Comparison of ENCODE assay signal across 12 mouse cellular contexts in genomic region chr15:79506460-79506859, GRCm38 (mm10). TPM values are rescaled to one million over a fixed set of nuclear protein-coding genes. Genes with fewer than 3 reads are reported as not detected.
DNase-seq lines count a peak whose midpoint lies in the region; ATAC-seq and TF ChIP-seq lines count a peak whose summit lies in the region.
"Had no signal": no experiment of that assay in that cellular context is flagged by ENCODE, and none has a peak within 500 bp of the region (broad histone marks: within the 10 kb centered on the region; RNA-seq: fewer than 3 reads in every experiment).

No protein-coding gene starts in this region.

- H3K4me1 ChIP-seq in heart, embryonic 13.5 days = peaks cover 57% of the 10 kb centered on the region
- peaks cover 21% of the 10 kb centered on the region for H3K4me1 ChIP-seq in lung, embryonic 15.5 days
- H3K4me1 ChIP-seq in lung, adult 2 months (ENCODE audit: control insufficient read depth, insufficient read depth, low read length) = peaks cover 8% of the 10 kb centered on the region
- H3K4me1 ChIP-seq in hindbrain, embryonic 13.5 days (replicated peaks) = peaks cover 22% of the 10 kb centered on the region
- H3K4me1 ChIP-seq in neural tube, embryonic 14.5 days (ENCODE audit: control insufficient read depth, insufficient read depth, low read length) = peaks cover 13% of the 10 kb centered on the region

- ATAC-seq in heart, embryonic 13.5 days (ENCODE audit: extremely low read depth, insufficient number of reproducible peaks, low FRiP score, low TSS enrichment) = no peak
- no peak for ATAC-seq in lung, embryonic 15.5 days (ENCODE audit: borderline replicate concordance, extremely low read depth, low FRiP score, low TSS enrichment)
- ATAC-seq in hindbrain, embryonic 13.5 days (ENCODE audit: low FRiP score) = no peak
- no peak for ATAC-seq in neural tube, embryonic 14.5 days (ENCODE audit: low read depth)
- ATAC-seq: liver, embryonic 12.5 days had no signal

- H3K4me3 ChIP-seq in heart, embryonic 13.5 days = no peak overlapping the region
- H3K4me3 ChIP-seq in lung, embryonic 15.5 days = peak overlapping the region; percentile 61; the same call in 1 of the 2 replicates
- no peak overlapping the region for H3K4me3 ChIP-seq in lung, adult 2 months (replicated peaks; ENCODE audit: extremely low read depth, low read depth, low read length)
- H3K4me3 ChIP-seq in hindbrain, embryonic 13.5 days = peak overlapping the region; percentile 57; the same call in 1 of the 2 replicates
- no peak overlapping the region for H3K4me3 ChIP-seq in neural tube, embryonic 14.5 days (ENCODE audit: low read depth, low read length)

- no peak for TF ChIP-seq CTCF in lung, adult 2 months (IDR thresholded peaks at IDR 0.05; ENCODE audit: insufficient read depth, low read length)

- peaks cover 99% of the 10 kb centered on the region for H3K27me3 ChIP-seq in heart, embryonic 13.5 days (replicated peaks)
- peaks cover 98% of the 10 kb centered on the region for H3K27me3 ChIP-seq in lung, embryonic 15.5 days
- H3K27me3 ChIP-seq in hindbrain, embryonic 13.5 days = peaks cover 99% of the 10 kb centered on the region
- H3K27me3 ChIP-seq in neural tube, embryonic 14.5 days (ENCODE audit: control insufficient read depth, insufficient read depth, low read length) = peaks cover 56% of the 10 kb centered on the region

- H3K36me3 ChIP-seq in heart, embryonic 13.5 days = no peaks in the 10 kb centered on the region
- no peaks in the 10 kb centered on the region for H3K36me3 ChIP-seq in lung, embryonic 15.5 days
- no peaks in the 10 kb centered on the region for H3K36me3 ChIP-seq in hindbrain, embryonic 13.5 days
- H3K36me3 ChIP-seq in neural tube, embryonic 14.5 days (ENCODE audit: control insufficient read depth, insufficient read depth, low read length) = no peaks in the 10 kb centered on the region
- H3K36me3 ChIP-seq: heart, embryonic 10.5 days; liver, embryonic 12.5 days had no signal

- H3K9me3 ChIP-seq in heart, embryonic 13.5 days = no peaks in the 10 kb centered on the region
- H3K9me3 ChIP-seq in lung, embryonic 15.5 days = no peaks in the 10 kb centered on the region
- H3K9me3 ChIP-seq in hindbrain, embryonic 13.5 days = no peaks in the 10 kb centered on the region
- no peaks in the 10 kb centered on the region for H3K9me3 ChIP-seq in neural tube, embryonic 14.5 days (ENCODE audit: control insufficient read depth, low read length)
- H3K9me3 ChIP-seq: heart, embryonic 10.5 days; liver, embryonic 12.5 days had no signal

- intact Hi-C loops in heart, postnatal 25 days (cut with DNase I) = no loop called here

- 33% methylated on average over 7 of the region's 7 CpGs for WGBS in heart, embryonic 13.5 days
- WGBS in lung, embryonic 15.5 days = 25% methylated on average over 7 of the region's 7 CpGs
- WGBS in lung, adult 2 months = 24% methylated on average over 7 of the region's 7 CpGs
- WGBS in hindbrain, embryonic 13.5 days = 35% methylated on average over 7 of the region's 7 CpGs
- 34% methylated on average over 7 of the region's 7 CpGs for WGBS in neural tube, embryonic 14.5 days

- H3K27ac ChIP-seq in heart, embryonic 13.5 days (replicated peaks) = no peak overlapping the region
- H3K27ac ChIP-seq in lung, embryonic 15.5 days = no peak overlapping the region
- no peak overlapping the region for H3K27ac ChIP-seq in hindbrain, embryonic 13.5 days
- no peak overlapping the region for H3K27ac ChIP-seq in neural tube, embryonic 14.5 days (ENCODE audit: low read depth, low read length)
- H3K27ac ChIP-seq: liver, embryonic 12.5 days had no signal

- no peak overlapping the region for H3K9ac ChIP-seq in heart, embryonic 13.5 days
- H3K9ac ChIP-seq in lung, embryonic 15.5 days = no peak overlapping the region
- no peak overlapping the region for H3K9ac ChIP-seq in hindbrain, embryonic 13.5 days
- H3K9ac ChIP-seq in neural tube, embryonic 14.5 days (replicated peaks; ENCODE audit: low read depth, low read length) = no peak overlapping the region

- no peak for DNase-seq in heart, postnatal 25 days (ENCODE audit: low spot score)
- no peak for DNase-seq in lung, adult 2 months
- DNase-seq in cerebellum, adult 11-12 months = no peak
- no peak for DNase-seq in left cerebral cortex, adult 8-10 months (ENCODE audit: low spot score in 2 of 2)
- DNase-seq: layer of hippocampus, adult 9-11 months had no signal

- peak overlapping the region; percentile 99; the same call in 1 of the 2 replicates for H3K4me2 ChIP-seq in heart, embryonic 13.5 days
- H3K4me2 ChIP-seq in lung, embryonic 15.5 days = peak overlapping the region; percentile 97
- peak overlapping the region; percentile 99 for H3K4me2 ChIP-seq in hindbrain, embryonic 13.5 days
- peak overlapping the region; percentile 99; the same call in 1 of the 2 replicates for H3K4me2 ChIP-seq in neural tube, embryonic 14.5 days (ENCODE audit: low read depth, low read length)

- TF ChIP-seq POLR2A in lung, adult 2 months (IDR thresholded peaks at IDR 0.05; ENCODE audit: borderline replicate concordance, extremely low read depth, low read depth, low read length) = no peak

RNA-seq across cellular contexts. Expression of gene Kcnj4, which starts 1.4 kb away (rescaled TPM):
- polyA plus RNA-seq in heart, embryonic 13.5 days (2015; fragmentation: Nextera tagmentation; extraction: Ambion mirVana) = 0.19 and 0.21 TPM in 2 replicates
- total RNA-seq in heart, postnatal 25 days (2021) = not detected
- polyA plus RNA-seq in lung, embryonic 15.5 days (2015; fragmentation: Nextera tagmentation; extraction: Ambion mirVana) = 0.09 TPM in 1 of 2 replicates, not detected in the other
- not detected in 2 replicates for polyA plus RNA-seq in lung, adult 2 months (2012; rRNA removed)
- not detected in 2 replicates for polyA plus RNA-seq in hindbrain, embryonic 13.5 days (2015; fragmentation: Nextera tagmentation; extraction: Ambion mirVana)
- not detected in 2 replicates for polyA plus RNA-seq in neural tube, embryonic 14.5 days (2014; fragmentation: Nextera tagmentation; extraction: Ambion mirVana)
- 100 to 1,000 TPM; 188 to 236 (median 202) TPM for total RNA-seq in left cerebral cortex, adult 8-10 months (2022)
- total RNA-seq: MEL had no signal
- polyA plus RNA-seq: liver, embryonic 12.5 days had no signal

RNA-seq across cellular contexts. Expression of gene Kdelr3, which starts 9.8 kb away (rescaled TPM):
- 69.8 and 72.1 TPM in 2 replicates for polyA plus RNA-seq in heart, embryonic 13.5 days (2015; fragmentation: Nextera tagmentation; extraction: Ambion mirVana)
- 1 to 10 TPM; 7.6 to 8.2 TPM for total RNA-seq in heart, postnatal 25 days (2021)
- polyA plus RNA-seq in lung, embryonic 15.5 days (2015; fragmentation: Nextera tagmentation; extraction: Ambion mirVana) = 89.6 and 91.0 TPM in 2 replicates
- 16.9 and 19.4 TPM in 2 replicates for polyA plus RNA-seq in lung, adult 2 months (2012; rRNA removed)
- polyA plus RNA-seq in hindbrain, embryonic 13.5 days (2015; fragmentation: Nextera tagmentation; extraction: Ambion mirVana) = 12.5 TPM in 2 replicates
- 3.9 and 11.6 TPM in 2 replicates for polyA plus RNA-seq in neural tube, embryonic 14.5 days (2014; fragmentation: Nextera tagmentation; extraction: Ambion mirVana)
- total RNA-seq in left cerebral cortex, adult 8-10 months (2022) = under 1 TPM; 0.26 to 0.62 (median 0.48) TPM

RNA-seq across cellular contexts. Expression of gene Ddx17, which starts 40.1 kb away (rescaled TPM):
- polyA plus RNA-seq in heart, embryonic 13.5 days (2015; fragmentation: Nextera tagmentation; extraction: Ambion mirVana) = 26.9 and 28.8 TPM in 2 replicates
- 100 to 1,000 TPM in 1 of 2 experiments, 10 to 100 TPM in 1; 96.7 to 105 TPM for total RNA-seq in heart, postnatal 25 days (2021)
- 48.3 and 53.9 TPM in 2 replicates for polyA plus RNA-seq in lung, embryonic 15.5 days (2015; fragmentation: Nextera tagmentation; extraction: Ambion mirVana)
- 255 and 299 TPM in 2 replicates for polyA plus RNA-seq in lung, adult 2 months (2012; rRNA removed)
- polyA plus RNA-seq in hindbrain, embryonic 13.5 days (2015; fragmentation: Nextera tagmentation; extraction: Ambion mirVana) = 59.2 and 61.0 TPM in 2 replicates
- polyA plus RNA-seq in neural tube, embryonic 14.5 days (2014; fragmentation: Nextera tagmentation; extraction: Ambion mirVana) = 92.0 and 105 TPM in 2 replicates
- 100 to 1,000 TPM; 296 to 324 (median 312) TPM for total RNA-seq in left cerebral cortex, adult 8-10 months (2022)

RNA-seq across cellular contexts. Expression of gene Csnk1e, which starts 51.1 kb away (rescaled TPM):
- polyA plus RNA-seq in heart, embryonic 13.5 days (2015; fragmentation: Nextera tagmentation; extraction: Ambion mirVana) = 64.8 and 76.2 TPM in 2 replicates
- total RNA-seq in heart, postnatal 25 days (2021) = 10 to 100 TPM; 48.4 to 54.0 TPM
- 97.2 and 99.0 TPM in 2 replicates for polyA plus RNA-seq in lung, embryonic 15.5 days (2015; fragmentation: Nextera tagmentation; extraction: Ambion mirVana)
- 90.8 and 109 TPM in 2 replicates for polyA plus RNA-seq in lung, adult 2 months (2012; rRNA removed)
- 231 and 245 TPM in 2 replicates for polyA plus RNA-seq in hindbrain, embryonic 13.5 days (2015; fragmentation: Nextera tagmentation; extraction: Ambion mirVana)
- polyA plus RNA-seq in neural tube, embryonic 14.5 days (2014; fragmentation: Nextera tagmentation; extraction: Ambion mirVana) = 202 and 236 TPM in 2 replicates
- total RNA-seq in left cerebral cortex, adult 8-10 months (2022) = 100 to 1,000 TPM; 146 to 162 (median 152) TPM

Comparison
In these comparisons a context has a peak if more than half of its experiments do, and no peak if none do; other contexts are left out.
1. H3K4me3 ChIP-seq: peak in lung, embryonic 15.5 days (single experiment) and hindbrain, embryonic 13.5 days (single experiment); none in heart, embryonic 13.5 days (single experiment), lung, adult 2 months (single experiment) and neural tube, embryonic 14.5 days (single experiment).
2. Peak in every context shown above with its lines, with median percentiles within 50 percentile points of each other: H3K4me2 ChIP-seq.